17 mouse cellular contexts compared by ENCODE assay signal in genomic region chr8:70900872-70901387, GRCm38 (mm10). TPM values are rescaled to one million over a fixed set of nuclear protein-coding genes. Genes with fewer than 3 reads are reported as not detected.
"Had no signal": no experiment of that assay in that cellular context is flagged by ENCODE, and none has a peak within 500 bp of the region (broad histone marks: within the 10 kb centered on the region; RNA-seq: fewer than 3 reads in every experiment).

No protein-coding gene starts in this region.

- ATAC-seq: midbrain, embryonic 15.5 days had no signal

- H3K27ac ChIP-seq: limb, embryonic 12.5 days; liver, embryonic 14.5 days; midbrain, embryonic 15.5 days; neural tube, embryonic 12.5 days; stomach, embryonic 15.5 days had no signal

- H3K36me3 ChIP-seq: midbrain, embryonic 15.5 days; neural tube, embryonic 12.5 days; stomach, embryonic 15.5 days had no signal

- H3K27me3 ChIP-seq: megakaryocyte, embryonic 14.5 days; stomach, embryonic 15.5 days had no signal

- H3K4me3 ChIP-seq: limb, embryonic 12.5 days; megakaryocyte, embryonic 14.5 days; midbrain, embryonic 15.5 days; neural tube, embryonic 12.5 days; stomach, embryonic 15.5 days had no signal

- H3K9ac ChIP-seq: limb, embryonic 12.5 days; liver, embryonic 14.5 days; midbrain, embryonic 15.5 days; neural tube, embryonic 12.5 days; stomach, embryonic 15.5 days had no signal

- H3K4me2 ChIP-seq: limb, embryonic 12.5 days; midbrain, embryonic 11.5 days; midbrain, embryonic 15.5 days; neural tube, embryonic 12.5 days; stomach, embryonic 15.5 days had no signal

- DNase-seq: kidney, adult 18-20 months; kidney, postnatal 25 days; layer of hippocampus, postnatal 36 days; lung, adult 18-20 months; lung, postnatal 4 days; thymus, adult 2 months; thymus, postnatal 25 days had no signal

- H3K9me3 ChIP-seq: limb, embryonic 12.5 days; megakaryocyte, embryonic 14.5 days; midbrain, embryonic 15.5 days; neural tube, embryonic 12.5 days; stomach, embryonic 15.5 days had no signal

RNA-seq across cellular contexts. Expression of gene Slc5a5, which starts 8.4 kb away (rescaled TPM):
- total RNA-seq: liver, adult 2 months; monocyte, adult 5-6 weeks; neutrophil, adult 5-6 weeks had no signal
- polyA plus RNA-seq: liver, adult 2 months had no signal

RNA-seq across cellular contexts. Expression of gene Kcnn1, which starts 37.9 kb away (rescaled TPM):
- total RNA-seq: monocyte, adult 5-6 weeks; neutrophil, adult 5-6 weeks had no signal
